Mouse (Mus musculus) liver, embryonic 16.5 days (tissue): ENCODE data around the gene L3mbtl1. TPM values are rescaled to one million over a fixed set of nuclear protein-coding genes. Genes with fewer than 3 reads are reported as not detected.

ENCODE experiments used
- ATAC-seq: fragments of 200-750 bp; cut with Nextera tagmentation; 2 replicates; pipeline ENCODE4 v1.8.0; 2017; ENCODE audit warnings: low read depth, mild to moderate bottlenecking, moderate number of reproducible peaks, moderate library complexity
- H3K27ac ChIP-seq: fragments of 300-500 bp; sonication (generic); 2 replicates; pipeline ENCODE4 v1.5.1; 2014; ENCODE audit warnings: mild to moderate bottlenecking, low read length
- H3K27me3 ChIP-seq: fragments of 300-500 bp; sonication (generic); 2 replicates; pipeline ENCODE4 v1.6.1; 2014; ENCODE audit warnings: low read depth, low read length, mixed read lengths; ENCODE audit not compliant: control insufficient read depth, insufficient read depth
- H3K36me3 ChIP-seq: fragments of 300-500 bp; sonication (generic); 2 replicates; pipeline ENCODE4 v1.6.1; 2014; ENCODE audit warnings: mild to moderate bottlenecking; ENCODE audit not compliant: control insufficient read depth, insufficient read depth
- H3K4me1 ChIP-seq: fragments of 300-500 bp; sonication (generic); 2 replicates; pipeline ENCODE4 v1.6.1; 2014; ENCODE audit warnings: low read depth, low read length, mixed read lengths; ENCODE audit not compliant: control insufficient read depth
- H3K4me2 ChIP-seq: fragments of 300-500 bp; sonication (generic); 2 replicates; pipeline ENCODE4 v1.6.1; 2014; ENCODE audit warnings: low read depth, low read length, mixed read lengths
- H3K4me3 ChIP-seq: fragments of 300-500 bp; sonication (generic); 2 replicates; pipeline ENCODE4 v1.5.1; 2014; ENCODE audit warnings: low read depth, mild to moderate bottlenecking, low read length
- H3K9ac ChIP-seq: fragments of 300-500 bp; sonication (generic); 2 replicates; pipeline ENCODE4 v1.6.1; 2014; ENCODE audit warnings: low read depth, low read length
- H3K9me3 ChIP-seq: fragments of 300-500 bp; sonication (generic); replicated peaks from 2 replicates; pipeline ENCODE4 v1.6.1; 2016; ENCODE audit warnings: low read length; ENCODE audit not compliant: control insufficient read depth
- WGBS: fragments of 180-500 bp; shearing (Covaris S2); extraction: QIAGEN DNeasy Blood & Tissue Kit; methylation state at CpG from one replicate; pipeline ENCODE4 v1.1.7; 2014; ENCODE audit not compliant: insufficient replicate concordance; 5-methylcytosine and 5-hydroxymethylcytosine counted together
- polyA plus RNA-seq: library from polyadenylated mRNA; unstranded; fragments of >200 nt; fragmentation: Nextera tagmentation; extraction: Ambion mirVana; gene quantifications from 2 replicates; pipeline ENCODE4 v1.2.1, GENCODE M21; 2015

L3mbtl1 gene
- polyA plus RNA-seq, 1 experiment from 2014 or later = not detected

DNA sequence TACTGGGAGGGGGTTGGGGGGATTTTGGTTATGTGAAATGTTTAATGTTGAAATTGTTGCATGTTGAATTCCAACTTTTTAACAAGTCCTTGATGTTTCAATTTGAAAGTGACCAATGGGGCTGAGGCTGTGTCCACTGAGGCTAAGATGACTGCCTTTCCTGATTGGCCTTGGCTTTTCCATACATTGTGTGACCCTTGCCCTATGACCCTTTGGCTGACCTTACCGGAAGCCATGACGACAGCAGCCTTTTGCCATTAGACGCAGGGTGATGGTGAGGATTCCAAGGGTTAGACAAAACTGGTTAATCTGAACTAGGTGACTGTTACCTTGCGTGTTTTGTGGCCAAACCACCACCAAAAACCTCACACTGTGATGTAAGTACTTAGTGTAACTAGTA is 10.6 kb upstream of the L3mbtl1 start:
- H3K36me3 ChIP-seq = peaks cover 42% of the 10 kb centered on the region
- no peaks in the 10 kb centered on the region for H3K9me3 ChIP-seq
- no peak for ATAC-seq
- H3K4me1 ChIP-seq = peaks cover 14% of the 10 kb centered on the region
- 47% methylated on average over 4 of the region's 4 CpGs for WGBS
- H3K4me3 ChIP-seq = peak overlapping the region; percentile 99
- no peaks in the 10 kb centered on the region for H3K27me3 ChIP-seq
- H3K4me2 ChIP-seq = peak overlapping the region; percentile 94
- peak overlapping the region; percentile 48 for H3K9ac ChIP-seq
- no peak overlapping the region; the same call in 1 of the 2 replicates for H3K27ac ChIP-seq

GRCm38 (mm10) chr2:162934421-162934820 is 8.9 kb upstream of the L3mbtl1 start:
- 90% methylated on average over 19 of the region's 19 CpGs for WGBS
- Histone ChIP-seq H3K36me3 (peaks cover 56% of the 10 kb centered on the region), H3K27ac (no peak overlapping the region), H3K4me1 (peaks cover 14% of the 10 kb centered on the region), H3K4me2 (no peak overlapping the region), H3K9ac (no peak overlapping the region), H3K4me3 (no peak overlapping the region), H3K9me3 (no peaks in the 10 kb centered on the region), H3K27me3 (no peaks in the 10 kb centered on the region)
- no peak for ATAC-seq

- peaks cover 61% of the 10 kb centered on the region for H3K36me3 ChIP-seq
- WGBS = 88% methylated on average over 3 of the region's 3 CpGs
- peaks cover 8% of the 10 kb centered on the region for H3K4me1 ChIP-seq
- peaks cover 2% of the 10 kb centered on the region; the same call in 1 of the 2 replicates for H3K27me3 ChIP-seq
- H3K4me2 ChIP-seq = no peak overlapping the region
- H3K9ac ChIP-seq = no peak overlapping the region
- no peak for ATAC-seq
- no peak overlapping the region for H3K27ac ChIP-seq
- no peak overlapping the region for H3K4me3 ChIP-seq
- no peaks in the 10 kb centered on the region for H3K9me3 ChIP-seq
These were observed 7.6 kb upstream of the L3mbtl1 start for GRCm38 (mm10) chr2:162935700-162936099.

- WGBS = 43% methylated on average over 1 of the region's 1 CpGs
- H3K27me3 ChIP-seq = peaks cover 34% of the 10 kb centered on the region
- 0 out of 2 replicates have a peak, but pooled peaks have one; percentile 14 for ATAC-seq
- no peak overlapping the region for H3K9ac ChIP-seq
- no peak overlapping the region for H3K4me2 ChIP-seq
- no peak overlapping the region for H3K4me3 ChIP-seq
- H3K27ac ChIP-seq = no peak overlapping the region
- H3K9me3 ChIP-seq = no peaks in the 10 kb centered on the region
- H3K4me1 ChIP-seq = peaks cover 5% of the 10 kb centered on the region
- peaks cover 44% of the 10 kb centered on the region for H3K36me3 ChIP-seq
These were observed 3.7 kb upstream of the L3mbtl1 start for GRCm38 (mm10) chr2:162939562-162939961.

DNA sequence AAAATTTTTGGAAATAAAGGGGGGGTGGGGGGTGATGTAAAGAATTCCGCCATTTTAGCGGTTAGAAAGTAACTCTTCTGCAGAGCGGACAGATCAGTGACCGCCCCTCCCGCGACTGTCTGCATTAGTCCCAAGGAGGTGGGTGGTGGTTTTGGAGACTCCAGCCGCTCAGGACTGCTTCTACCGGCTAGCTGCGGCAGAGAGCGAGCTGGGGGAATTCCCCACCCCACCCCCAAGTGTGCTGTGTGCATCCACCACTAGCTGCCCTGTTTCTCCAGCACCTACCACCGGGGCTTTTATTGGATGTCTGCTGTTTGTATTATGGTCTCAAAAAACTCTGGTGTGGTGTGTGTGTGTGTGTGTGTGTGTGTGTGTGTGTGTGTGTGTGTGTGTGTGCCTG is 659 bp downstream of the L3mbtl1 start:
- no peak overlapping the region for H3K27ac ChIP-seq
- ATAC-seq = no peak
- no peak overlapping the region for H3K9ac ChIP-seq

DNA sequence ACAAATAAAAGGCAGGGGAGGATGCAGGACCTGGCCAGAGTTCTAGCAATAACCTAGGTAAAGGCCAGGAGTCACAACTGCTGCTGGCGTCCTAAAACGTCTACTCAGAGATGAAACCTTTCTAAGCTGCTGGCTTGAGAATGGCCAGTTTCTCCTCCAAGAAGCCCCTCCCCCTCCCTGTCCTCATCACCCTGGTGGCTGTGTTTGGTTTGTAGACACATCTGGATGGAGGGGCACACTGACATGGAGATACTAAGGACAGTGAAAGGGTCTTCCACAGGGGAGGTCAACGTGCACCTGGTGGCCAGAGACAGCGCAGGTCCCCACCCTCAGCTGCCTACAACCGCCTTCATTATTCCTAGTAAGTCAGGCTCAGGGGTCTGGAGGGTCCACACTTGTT is 3.7 kb downstream of the L3mbtl1 start:
- no peak overlapping the region for H3K4me3 ChIP-seq
- H3K27ac ChIP-seq = no peak overlapping the region
- ATAC-seq = no peak
- WGBS = 74% methylated on average over 5 of the region's 5 CpGs
- H3K4me1 ChIP-seq = peaks cover 8% of the 10 kb centered on the region
- H3K9me3 ChIP-seq = no peaks in the 10 kb centered on the region
- no peak overlapping the region for H3K4me2 ChIP-seq
- H3K27me3 ChIP-seq = peaks cover 25% of the 10 kb centered on the region
- no peaks in the 10 kb centered on the region for H3K36me3 ChIP-seq
- H3K9ac ChIP-seq = no peak overlapping the region

More for the DNA sequence above, 659 bp downstream of the L3mbtl1 start:
- 8% methylated on average over 11 of the region's 11 CpGs for WGBS
- Histone ChIP-seq H3K36me3 (peaks cover 9% of the 10 kb centered on the region; the same call in 1 of the 2 replicates), H3K4me3 (no peak overlapping the region), H3K4me1 (peaks cover 8% of the 10 kb centered on the region), H3K4me2 (peak overlapping the region; percentile 62; the same call in 1 of the 2 replicates), H3K27me3 (peaks cover 36% of the 10 kb centered on the region), H3K9me3 (no peaks in the 10 kb centered on the region)

DNA sequence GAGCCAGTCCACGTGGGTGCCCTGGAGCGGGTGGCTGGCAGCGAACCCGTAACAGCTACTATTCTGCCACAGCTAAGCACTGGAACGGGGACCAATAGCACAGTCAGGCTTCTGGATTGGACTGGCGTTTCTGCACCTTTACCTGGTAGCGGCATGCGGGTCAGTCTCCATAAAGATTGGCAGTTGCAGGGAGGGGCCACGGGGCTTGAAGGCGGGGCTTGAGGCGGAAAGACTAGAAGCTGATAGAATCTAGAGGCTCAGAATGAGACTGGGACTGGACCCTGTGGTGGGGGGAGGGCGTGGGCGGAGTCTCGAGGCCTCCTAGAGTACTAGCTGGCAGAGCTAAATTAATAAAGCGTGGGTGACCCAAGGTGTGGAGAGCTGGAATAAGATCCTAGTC is 4.5 kb downstream of the L3mbtl1 start:
- peaks cover 20% of the 10 kb centered on the region for H3K27me3 ChIP-seq
- H3K9me3 ChIP-seq = no peaks in the 10 kb centered on the region
- H3K4me1 ChIP-seq = peaks cover 8% of the 10 kb centered on the region
- no peak overlapping the region for H3K9ac ChIP-seq
- H3K36me3 ChIP-seq = no peaks in the 10 kb centered on the region
- H3K4me3 ChIP-seq = peak overlapping the region; percentile 19
- peak; percentile 35; the same call in 1 of the 2 replicates for ATAC-seq
- H3K4me2 ChIP-seq = peak overlapping the region; percentile 42
- H3K27ac ChIP-seq = no peak overlapping the region
- WGBS = 44% methylated on average over 15 of the region's 15 CpGs

DNA sequence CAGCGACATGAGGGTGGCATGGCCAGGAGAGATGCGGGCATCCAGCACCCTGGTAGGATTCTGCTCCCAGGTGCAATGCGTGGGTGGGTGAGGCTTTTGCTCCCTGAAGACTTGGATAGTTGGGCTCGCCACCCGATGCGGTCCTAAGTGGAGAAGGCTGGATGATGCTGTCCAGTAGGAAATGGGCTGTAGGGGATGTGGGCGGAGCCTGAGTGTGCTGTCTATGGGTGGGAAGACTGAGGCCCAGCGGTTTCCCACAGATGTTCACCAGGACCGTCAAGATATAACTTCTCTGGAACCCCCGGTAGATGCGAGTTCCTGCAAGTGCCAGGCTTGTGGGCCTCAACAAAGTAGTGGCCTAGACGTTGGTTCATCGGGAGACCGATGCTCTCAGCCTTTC is 4.9 kb downstream of the L3mbtl1 start:
- H3K4me3 ChIP-seq = peak overlapping the region; percentile 19
- H3K9ac ChIP-seq = no peak overlapping the region
- ATAC-seq = no peak
- WGBS = 54% methylated on average over 14 of the region's 14 CpGs
- no peaks in the 10 kb centered on the region for H3K9me3 ChIP-seq
- H3K36me3 ChIP-seq = no peaks in the 10 kb centered on the region
- H3K4me2 ChIP-seq = peak overlapping the region; percentile 42
- H3K27ac ChIP-seq = no peak overlapping the region
- H3K27me3 ChIP-seq = peaks cover 16% of the 10 kb centered on the region
- H3K4me1 ChIP-seq = peaks cover 5% of the 10 kb centered on the region

DNA sequence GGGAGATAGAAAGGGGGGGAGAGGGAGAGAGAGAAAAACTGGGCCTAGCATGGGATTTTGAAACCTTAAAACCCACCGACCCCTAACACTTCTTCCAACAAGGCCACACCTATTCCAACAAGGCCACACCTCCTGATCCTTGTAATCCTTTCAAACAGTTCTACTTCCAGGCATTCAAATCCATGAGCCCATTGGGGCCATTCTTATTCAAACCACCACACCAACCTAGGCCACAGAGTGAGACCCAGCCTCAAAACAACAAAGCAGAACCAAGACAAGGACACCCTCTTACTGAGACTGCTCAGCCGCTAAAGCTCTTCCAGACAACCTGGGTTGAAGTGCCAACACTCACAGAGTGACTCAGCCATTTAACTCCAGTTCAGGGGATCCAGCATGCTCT is 7.5 kb downstream of the L3mbtl1 start:
- no peak for ATAC-seq
- Histone ChIP-seq H3K4me3 (no peak overlapping the region), H3K27ac (no peak overlapping the region), H3K36me3 (no peaks in the 10 kb centered on the region), H3K4me1 (peaks cover 5% of the 10 kb centered on the region), H3K9ac (no peak overlapping the region), H3K4me2 (no peak overlapping the region), H3K27me3 (no peaks in the 10 kb centered on the region), H3K9me3 (no peaks in the 10 kb centered on the region)
- WGBS = 73% methylated on average over 2 of the region's 2 CpGs
